Mouse (Mus musculus): Measurements from ENCODE around the gene Tff1. TPM values are rescaled to one million over a fixed set of nuclear protein-coding genes. Genes with fewer than 3 reads are reported as not detected.

Gene Tff1
- polyA plus RNA-seq, 1 experiment = 2.7 TPM

DNA sequence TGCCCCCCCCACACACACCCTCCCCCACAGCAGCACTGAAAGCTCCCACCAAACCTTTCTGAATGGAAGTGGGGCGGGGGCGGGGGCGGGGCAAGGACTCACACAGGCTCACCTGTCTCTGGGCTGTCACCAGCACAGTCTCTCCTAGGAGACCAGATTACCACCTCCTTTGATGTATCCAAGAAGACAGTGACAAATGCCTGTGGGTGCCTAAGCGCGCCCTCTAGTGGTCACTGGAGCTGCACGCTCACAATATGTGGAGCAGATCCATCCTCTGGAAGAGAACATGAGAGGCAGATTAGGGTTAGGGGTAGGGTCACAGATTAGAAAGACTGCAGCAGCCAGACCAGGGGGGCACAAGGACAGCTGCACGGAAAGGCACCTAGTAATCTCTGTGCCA is 45.6 kb downstream of the Tff1 start:
- 9% methylated on average over 7 of the region's 7 CpGs for WGBS
- TF ChIP-seq POLR2A (IDR thresholded peaks at IDR 0.05; ENCODE audit: control insufficient read depth, extremely low read depth, insufficient read depth, low read length, poor library complexity) (no peak), CTCF (IDR thresholded peaks at IDR 0.05; ENCODE audit: borderline replicate concordance, control insufficient read depth, extremely low read depth, insufficient read depth, low read length, poor library complexity) (peak; percentile 84; the same call in 1 of the 2 replicates)

DNA sequence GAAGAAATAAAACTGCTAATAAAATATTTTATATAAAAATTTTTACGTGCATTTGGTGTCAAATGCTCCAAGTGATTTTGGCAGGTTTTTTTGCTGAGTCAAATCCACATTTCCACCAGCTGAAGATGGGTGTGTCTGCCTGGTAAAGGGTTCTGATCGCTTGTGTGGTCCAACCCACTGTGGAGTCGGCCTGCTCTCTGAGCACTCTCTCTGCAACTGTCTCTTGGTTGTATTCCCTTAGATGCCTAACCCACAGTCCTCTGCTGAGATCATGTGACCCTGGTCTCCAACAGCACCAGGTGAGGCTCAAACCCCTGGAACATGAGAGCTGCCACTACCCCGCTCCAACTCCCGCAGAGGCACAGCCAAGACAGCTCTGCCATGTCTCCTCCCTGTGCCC is 47.1 kb downstream of the Tff1 start:
- no peaks in the 10 kb centered on the region for H3K27me3 ChIP-seq (ENCODE audit: control insufficient read depth, insufficient read depth, low read length)
- no peak for TF ChIP-seq POLR2A (IDR thresholded peaks at IDR 0.05; ENCODE audit: control insufficient read depth, extremely low read depth, insufficient read depth, low read length, poor library complexity)
- no peak for TF ChIP-seq CTCF (IDR thresholded peaks at IDR 0.05; ENCODE audit: borderline replicate concordance, control insufficient read depth, extremely low read depth, insufficient read depth, low read length, poor library complexity)
- WGBS = 93% methylated on average over 5 of the region's 5 CpGs
- no peak overlapping the region for H3K4me3 ChIP-seq (ENCODE audit: control insufficient read depth, insufficient read depth, low read length)
- H3K27ac ChIP-seq (ENCODE audit: control insufficient read depth, insufficient read depth, low read length) = no peak overlapping the region
- no peak for DNase-seq
- H3K36me3 ChIP-seq (ENCODE audit: control insufficient read depth, insufficient read depth, low read length) = peaks cover 54% of the 10 kb centered on the region
- no peaks in the 10 kb centered on the region for H3K4me1 ChIP-seq (replicated peaks; ENCODE audit: control insufficient read depth, insufficient read depth, low read length)

More for the DNA sequence above, 45.6 kb downstream of the Tff1 start:
- Histone ChIP-seq H3K36me3 (ENCODE audit: control insufficient read depth, insufficient read depth, low read length) (peaks cover 39% of the 10 kb centered on the region), H3K27ac (ENCODE audit: control insufficient read depth, insufficient read depth, low read length) (no peak overlapping the region), H3K4me3 (ENCODE audit: control insufficient read depth, insufficient read depth, low read length) (no peak overlapping the region), H3K27me3 (ENCODE audit: control insufficient read depth, insufficient read depth, low read length) (no peaks in the 10 kb centered on the region), H3K4me1 (replicated peaks; ENCODE audit: control insufficient read depth, insufficient read depth, low read length) (no peaks in the 10 kb centered on the region)
- DNase-seq = peak; percentile 82

DNA sequence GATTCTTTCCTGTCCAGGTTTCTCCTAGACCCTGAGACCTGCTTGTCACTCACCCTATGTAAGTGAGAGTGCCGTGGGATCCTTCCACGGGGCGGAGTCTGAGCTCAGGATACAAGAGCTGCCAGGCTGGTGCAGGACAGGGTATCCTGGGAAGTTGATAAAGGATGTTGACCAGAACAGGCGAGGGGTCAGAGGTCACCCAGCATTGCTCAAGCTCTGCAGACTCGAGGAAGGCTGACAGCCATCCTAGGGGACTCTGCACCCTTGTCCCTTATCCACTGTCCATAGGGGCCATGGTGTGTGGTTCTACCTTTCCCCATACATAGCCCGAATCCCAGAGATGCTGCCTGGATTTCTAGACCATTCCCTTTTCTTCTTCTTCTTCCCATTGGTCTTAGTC is 49.0 kb downstream of the Tff1 start:
- no peaks in the 10 kb centered on the region for H3K27me3 ChIP-seq (ENCODE audit: control insufficient read depth, insufficient read depth, low read length)
- no peak for DNase-seq
- WGBS = 95% methylated on average over 6 of the region's 6 CpGs
- H3K4me1 ChIP-seq (replicated peaks; ENCODE audit: control insufficient read depth, insufficient read depth, low read length) = no peaks in the 10 kb centered on the region
- peaks cover 73% of the 10 kb centered on the region for H3K36me3 ChIP-seq (ENCODE audit: control insufficient read depth, insufficient read depth, low read length)
- H3K27ac ChIP-seq (ENCODE audit: control insufficient read depth, insufficient read depth, low read length) = no peak overlapping the region
- H3K4me3 ChIP-seq (ENCODE audit: control insufficient read depth, insufficient read depth, low read length) = no peak overlapping the region
- TF ChIP-seq POLR2A (IDR thresholded peaks at IDR 0.05; ENCODE audit: control insufficient read depth, extremely low read depth, insufficient read depth, low read length, poor library complexity) (no peak), CTCF (IDR thresholded peaks at IDR 0.05; ENCODE audit: borderline replicate concordance, control insufficient read depth, extremely low read depth, insufficient read depth, low read length, poor library complexity) (no peak)

DNA sequence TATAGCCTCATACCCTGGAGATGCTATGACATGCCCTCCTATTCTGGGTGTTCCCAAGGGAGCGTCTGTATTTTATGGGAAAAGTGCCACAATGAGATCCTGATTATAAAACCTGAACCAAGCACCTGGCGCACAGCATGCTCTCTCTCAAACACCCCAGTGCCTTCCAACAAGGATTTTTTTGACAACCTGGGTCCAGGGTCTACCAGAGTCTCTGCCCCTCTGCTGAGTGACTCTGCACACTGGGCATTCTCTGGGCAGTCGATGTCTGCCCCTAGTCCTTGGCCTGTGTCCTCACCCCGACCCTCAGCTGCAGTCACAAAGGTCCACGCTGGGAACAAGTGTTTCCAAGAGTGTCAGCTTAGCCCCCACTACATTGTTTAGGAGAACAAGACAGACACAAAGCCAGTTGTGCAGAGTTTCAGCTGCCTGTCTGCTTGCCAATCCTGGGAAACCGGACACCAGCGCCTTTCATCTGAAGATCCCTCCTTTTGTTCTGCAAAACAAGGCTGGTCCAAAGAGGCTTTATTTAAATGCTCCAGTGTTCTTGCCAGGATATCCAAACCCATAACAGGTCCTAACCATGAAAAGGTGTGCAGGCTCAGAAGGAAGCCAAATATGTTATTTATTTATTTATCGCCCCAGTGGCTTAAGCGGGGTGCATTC is 51.8 kb downstream of the Tff1 start:
- no peaks in the 10 kb centered on the region for H3K27me3 ChIP-seq (ENCODE audit: control insufficient read depth, insufficient read depth, low read length)
- DNase-seq = no peak
- peaks cover 100% of the 10 kb centered on the region for H3K36me3 ChIP-seq (ENCODE audit: control insufficient read depth, insufficient read depth, low read length)
- 97% methylated on average over 9 of the region's 9 CpGs for WGBS
- TF ChIP-seq POLR2A (IDR thresholded peaks at IDR 0.05; ENCODE audit: control insufficient read depth, extremely low read depth, insufficient read depth, low read length, poor library complexity) (no peak), CTCF (IDR thresholded peaks at IDR 0.05; ENCODE audit: borderline replicate concordance, control insufficient read depth, extremely low read depth, insufficient read depth, low read length, poor library complexity) (no peak)
- H3K27ac ChIP-seq (ENCODE audit: control insufficient read depth, insufficient read depth, low read length) = no peak overlapping the region
- no peak overlapping the region for H3K4me3 ChIP-seq (ENCODE audit: control insufficient read depth, insufficient read depth, low read length)
- H3K4me1 ChIP-seq (replicated peaks; ENCODE audit: control insufficient read depth, insufficient read depth, low read length) = 0 out of 2 replicates have a peak, but pooled peaks cover 2% of the 10 kb centered on the region

Other genes with a start within 250 kb of the Tff1 start
- 1.5 and 2.0 TPM in 2 replicates for gene Umodl1, start 210.6 kb downstream of the Tff1 start, polyA plus RNA-seq (2012; rRNA removed)
- gene Abcg1, start 107.6 kb downstream of the Tff1 start, polyA plus RNA-seq (2012; rRNA removed) = 103 and 107 TPM in 2 replicates
- gene Tff3, start 35.6 kb downstream of the Tff1 start, polyA plus RNA-seq (2012; rRNA removed) = 10.1 and 10.4 TPM in 2 replicates
- 1.4 and 2.8 TPM in 2 replicates for gene Tff2, start 21.0 kb downstream of the Tff1 start, polyA plus RNA-seq (2012; rRNA removed)
- 0.61 and 0.92 TPM in 2 replicates for gene Tmprss3, start 33.7 kb upstream of the Tff1 start, polyA plus RNA-seq (2012; rRNA removed)
- gene Ubash3a, start 42.6 kb upstream of the Tff1 start, polyA plus RNA-seq (2012; rRNA removed) = 95.5 and 126 TPM in 2 replicates
- 0.29 and 0.51 TPM in 2 replicates for gene Rsph1, start 112.1 kb upstream of the Tff1 start, polyA plus RNA-seq (2012; rRNA removed)
- 59.6 and 59.7 TPM in 2 replicates for gene Slc37a1, start 121.5 kb upstream of the Tff1 start, polyA plus RNA-seq (2012; rRNA removed)
- 4.6 and 4.9 TPM in 2 replicates for gene Pde9a, start 220.9 kb upstream of the Tff1 start, polyA plus RNA-seq (2012; rRNA removed)

Measured in thymus, adult 2 months (tissue).